Comparison of ENCODE assay signal across 8 mouse cellular contexts in the genomic region with DNA sequence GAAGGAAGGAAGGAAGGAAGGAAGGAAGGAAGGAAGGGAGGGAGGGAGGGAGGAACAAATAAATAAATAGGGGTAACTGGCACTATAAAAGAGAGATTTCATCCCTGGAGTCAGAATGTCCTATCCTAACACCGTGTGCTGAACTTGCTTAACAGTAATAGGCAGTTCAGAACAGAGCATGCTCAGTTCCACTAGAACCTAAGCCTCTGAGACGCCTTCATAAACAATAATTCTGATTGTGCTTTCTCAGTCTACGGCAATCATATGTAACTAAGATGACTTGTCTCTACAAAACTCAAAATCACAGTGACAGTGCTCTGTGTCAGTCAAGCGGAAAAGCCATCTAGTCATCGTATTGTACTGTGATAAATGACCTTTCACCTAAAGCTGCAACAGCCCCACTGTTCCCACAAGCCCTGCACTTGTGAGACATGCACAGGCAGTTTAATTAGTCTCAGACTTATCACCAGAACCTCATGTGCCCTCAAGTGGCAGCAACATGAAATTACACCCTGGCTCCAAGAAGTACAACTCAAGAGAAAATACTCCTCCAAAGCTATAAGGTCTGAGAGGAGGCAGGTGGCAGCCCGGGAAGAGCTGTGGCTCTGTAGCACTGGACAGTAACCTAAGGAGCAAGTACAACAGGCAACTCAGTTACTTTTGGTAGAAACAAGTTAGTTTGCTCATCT. TPM values are rescaled to one million over a fixed set of nuclear protein-coding genes. Genes with fewer than 3 reads are reported as not detected.
DNase-seq lines count a peak whose midpoint lies in the region; ATAC-seq and TF ChIP-seq lines count a peak whose summit lies in the region.
"Had no signal": no experiment of that assay in that cellular context is flagged by ENCODE, and none has a peak within 500 bp of the region (broad histone marks: within the 10 kb centered on the region; RNA-seq: fewer than 3 reads in every experiment).

No protein-coding gene starts in this region.

- H3K27me3 ChIP-seq in ES-Bruce4 (ENCODE audit: control insufficient read depth, insufficient read depth, low read length, poor library complexity, severe bottlenecking) = no peaks in the 10 kb centered on the region
- H3K27me3 ChIP-seq in heart, embryonic 14.5 days (ENCODE audit: control insufficient read depth, insufficient read depth, low read length) = no peaks in the 10 kb centered on the region
- H3K27me3 ChIP-seq in kidney, embryonic 16.5 days (ENCODE audit: insufficient read depth, low read length) = no peaks in the 10 kb centered on the region
- H3K27me3 ChIP-seq: limb, embryonic 13.5 days had no signal

- H3K4me3 ChIP-seq in ES-Bruce4 (ENCODE audit: low read depth, low read length) = no peak overlapping the region
- H3K4me3 ChIP-seq in heart, embryonic 14.5 days (ENCODE audit: control insufficient read depth in 1 of 2, insufficient read depth in 1 of 2, low read depth in 1 of 2, low read length in 2 of 2) = no peak overlapping the region
- H3K4me3 ChIP-seq in kidney, embryonic 16.5 days (ENCODE audit: low read length) = no peak overlapping the region
- no peak overlapping the region for H3K4me3 ChIP-seq in lung, adult 2 months (replicated peaks; ENCODE audit: extremely low read depth, low read depth, low read length)
- H3K4me3 ChIP-seq: limb, embryonic 13.5 days had no signal

- no peaks in the 10 kb centered on the region for H3K4me1 ChIP-seq in ES-Bruce4 (ENCODE audit: control insufficient read depth, insufficient read depth, low read length)
- H3K4me1 ChIP-seq in heart, embryonic 14.5 days (ENCODE audit: control insufficient read depth in 2 of 2, insufficient read depth in 2 of 2, low read length in 2 of 2) = 0 out of 4 replicates have a peak, but pooled peaks cover 0 to 3% of the 10 kb centered on the region in 2 experiments
- 0 out of 2 replicates have a peak, but pooled peaks cover 4% of the 10 kb centered on the region for H3K4me1 ChIP-seq in kidney, embryonic 16.5 days (ENCODE audit: insufficient read depth, low read length)
- peaks cover 8% of the 10 kb centered on the region for H3K4me1 ChIP-seq in lung, adult 2 months (ENCODE audit: control insufficient read depth, insufficient read depth, low read length)

- WGBS in heart, embryonic 14.5 days = 51% methylated on average over 6 of the region's 6 CpGs
- WGBS in kidney, embryonic 16.5 days = 54% methylated on average over 6 of the region's 6 CpGs
- WGBS in lung, adult 2 months = 38% methylated on average over 6 of the region's 6 CpGs

- peak; percentile 38; the same call in 1 of the 2 replicates for ATAC-seq in heart, embryonic 14.5 days (ENCODE audit: insufficient number of reproducible peaks, insufficient read depth, low FRiP score, low read depth)
- peak; percentile 65; the same call in 1 of the 2 replicates for ATAC-seq in kidney, embryonic 16.5 days (ENCODE audit: low FRiP score, low TSS enrichment)

- peak; percentile 32 for DNase-seq in adrenal gland, adult 8-10 months
- DNase-seq in embryo, embryonic 11.5 days (ENCODE audit: low read depth, low spot score) = peak; percentile 61
- DNase-seq in lung, adult 2 months = peak; percentile 62
- peak; percentile 33 for DNase-seq in retina, adult 2 months (ENCODE audit: low read depth, low spot score)

- no peak for TF ChIP-seq EP300 in ES-Bruce4 (IDR thresholded peaks at IDR 0.05; ENCODE audit: insufficient read depth, low read depth, low read length)

- no peak overlapping the region for H3K9ac ChIP-seq in ES-Bruce4 (ENCODE audit: low read depth, poor library complexity, severe bottlenecking)
- no peak overlapping the region for H3K9ac ChIP-seq in heart, embryonic 14.5 days (ENCODE audit: low read length)
- no peak overlapping the region for H3K9ac ChIP-seq in kidney, embryonic 16.5 days (replicated peaks; ENCODE audit: low read length)
- H3K9ac ChIP-seq: limb, embryonic 13.5 days had no signal

- peaks cover 10% of the 10 kb centered on the region; the same call in 1 of the 2 replicates for H3K36me3 ChIP-seq in ES-Bruce4 (ENCODE audit: control insufficient read depth, insufficient read depth, low read length, poor library complexity, severe bottlenecking)
- peaks cover 77% of the 10 kb centered on the region for H3K36me3 ChIP-seq in heart, embryonic 14.5 days (ENCODE audit: control insufficient read depth, insufficient read depth, low read length)
- H3K36me3 ChIP-seq in kidney, embryonic 16.5 days (ENCODE audit: insufficient read depth, low read length) = peaks cover 22% of the 10 kb centered on the region; the same call in 1 of the 2 replicates

- no peak overlapping the region for H3K27ac ChIP-seq in ES-Bruce4 (ENCODE audit: insufficient read depth, low read length)
- H3K27ac ChIP-seq in heart, embryonic 14.5 days (replicated peaks in 1 of 2; ENCODE audit: control insufficient read depth in 1 of 2, insufficient read depth in 1 of 2, low read depth in 2 of 2, low read length in 2 of 2) = no peak overlapping the region
- H3K27ac ChIP-seq in kidney, embryonic 16.5 days (ENCODE audit: low read length) = no peak overlapping the region
- H3K27ac ChIP-seq: limb, embryonic 13.5 days had no signal

- peak; percentile 16 for TF ChIP-seq CTCF in ES-Bruce4 (IDR thresholded peaks at IDR 0.05; ENCODE audit: low read depth, low read length)
- TF ChIP-seq CTCF in lung, adult 2 months (IDR thresholded peaks at IDR 0.05; ENCODE audit: insufficient read depth, low read length) = peak; percentile 32

- no peak for TF ChIP-seq POLR2A in ES-Bruce4 (IDR thresholded peaks at IDR 0.05; ENCODE audit: insufficient read depth, low read length)
- no peak for TF ChIP-seq POLR2A in lung, adult 2 months (IDR thresholded peaks at IDR 0.05; ENCODE audit: borderline replicate concordance, extremely low read depth, low read depth, low read length)

- no peaks in the 10 kb centered on the region for H3K9me3 ChIP-seq in ES-Bruce4 (replicated peaks; ENCODE audit: control insufficient read depth, insufficient read depth, low read length, poor library complexity, severe bottlenecking)
- no peaks in the 10 kb centered on the region for H3K9me3 ChIP-seq in heart, embryonic 14.5 days (ENCODE audit: control insufficient read depth, low read length)
- no peaks in the 10 kb centered on the region for H3K9me3 ChIP-seq in kidney, embryonic 16.5 days (ENCODE audit: low read length)
- H3K9me3 ChIP-seq: limb, embryonic 13.5 days had no signal

- H3K4me2 ChIP-seq in heart, embryonic 14.5 days (ENCODE audit: low read length) = no peak overlapping the region
- no peak overlapping the region for H3K4me2 ChIP-seq in kidney, embryonic 16.5 days (replicated peaks; ENCODE audit: low read depth, low read length)
- H3K4me2 ChIP-seq: limb, embryonic 13.5 days had no signal

RNA-seq across cellular contexts. Expression of gene Otulin, which starts 17.8 kb away (rescaled TPM):
- polyA plus RNA-seq in ES-Bruce4 (2011; ENCODE audit: insufficient read depth, insufficient read length, low read depth, missing spikeins) = 17.1 and 17.3 TPM in 2 replicates
- total RNA-seq in adrenal gland, adult 8-10 months (2022) = 10 to 100 TPM; 37.2 to 42.8 (median 40.0) TPM
- polyA plus RNA-seq in heart, embryonic 14.5 days (2014; fragmentation: Nextera tagmentation; extraction: Ambion mirVana) = 37.4 and 38.1 TPM in 2 replicates
- polyA plus RNA-seq in kidney, embryonic 16.5 days (2015; fragmentation: Nextera tagmentation; extraction: Ambion mirVana) = 13.6 and 30.1 TPM in 2 replicates
- 16.4 and 23.7 TPM in 2 replicates for polyA plus RNA-seq in lung, adult 2 months (2012; rRNA removed)
